Mouse (Mus musculus) hindbrain, embryonic 12.5 days (tissue): ENCODE measurements around the gene Serf2. TPM values are rescaled to one million over a fixed set of nuclear protein-coding genes. Genes with fewer than 3 reads are reported as not detected.

Experiments
- ATAC-seq: fragments of 200-750 bp; cut with Nextera tagmentation; 2 replicates; pipeline ENCODE4 v1.8.0; 2017; ENCODE audit warnings: moderate TSS enrichment; ENCODE audit not compliant: low FRiP score
- H3K27ac ChIP-seq: fragments of 300-500 bp; sonication (generic); 2 replicates; pipeline ENCODE4 v1.5.1; 2016; ENCODE audit warnings: mild to moderate bottlenecking
- H3K27me3 ChIP-seq: fragments of 300-500 bp; sonication (generic); 2 replicates; pipeline ENCODE4 v1.6.1; 2016; ENCODE audit warnings: mild to moderate bottlenecking
- H3K36me3 ChIP-seq: fragments of 300-500 bp; sonication (generic); 2 replicates; pipeline ENCODE4 v1.6.1; 2016; ENCODE audit warnings: mild to moderate bottlenecking
- H3K4me1 ChIP-seq: fragments of 300-500 bp; sonication (generic); 2 replicates; pipeline ENCODE4 v1.6.1; 2016
- H3K4me2 ChIP-seq: fragments of 300-500 bp; sonication (generic); replicated peaks from 2 replicates; pipeline ENCODE4 v1.6.1; 2016; ENCODE audit warnings: mild to moderate bottlenecking
- H3K4me3 ChIP-seq: fragments of 300-500 bp; sonication (generic); 2 replicates; pipeline ENCODE4 v1.5.1; 2016; ENCODE audit warnings: mild to moderate bottlenecking
- H3K9ac ChIP-seq: fragments of 300-500 bp; sonication (generic); 2 replicates; pipeline ENCODE4 v1.6.1; 2016; ENCODE audit warnings: mild to moderate bottlenecking, moderate library complexity
- H3K9me3 ChIP-seq: fragments of 300-500 bp; sonication (generic); replicated peaks from 2 replicates; pipeline ENCODE4 v1.6.1; 2016; ENCODE audit warnings: mild to moderate bottlenecking
- WGBS: fragments of 180-500 bp; shearing (Covaris S2); methylation state at CpG from one replicate; pipeline ENCODE4 v1.1.7; 2016; 5-methylcytosine and 5-hydroxymethylcytosine counted together
- polyA plus RNA-seq: library from polyadenylated mRNA; unstranded; fragments of >200 nt; fragmentation: Nextera tagmentation; extraction: Ambion mirVana; gene quantifications from 2 replicates; pipeline ENCODE4 v1.2.1, GENCODE M21; 2016

Gene Serf2
- polyA plus RNA-seq: 455 and 463 TPM in 2 replicates

- Histone ChIP-seq H3K4me1 (peaks cover 23% of the 10 kb centered on the region), H3K27me3 (0 out of 2 replicates have a peak, but pooled peaks cover 3% of the 10 kb centered on the region), H3K27ac (peak within 1 kb of the TSS; percentile 98), H3K36me3 (peaks cover 18% of the 10 kb centered on the region), H3K9me3 (no peaks in the 10 kb centered on the region), H3K4me3 (peak within 1 kb of the TSS; percentile 99), H3K9ac (peak within 1 kb of the TSS; percentile 96), H3K4me2 (peak within 1 kb of the TSS; percentile 95)
- ATAC-seq: peak; percentile 99
- under 1% methylated on average over 72 of the region's 74 CpGs for WGBS
These were observed at the start of gene Serf2 for GRCm38 (mm10) chr2:121448739-121449535. Gene Serf2 (plus strand): TSS chr2:121449195.

GRCm38 (mm10) chr2:121403296-121403695 is 45.7 kb upstream of the Serf2 start:
- Histone ChIP-seq H3K36me3 (no peaks in the 10 kb centered on the region), H3K27ac (no peak overlapping the region), H3K4me3 (no peak overlapping the region), H3K4me1 (no peaks in the 10 kb centered on the region), H3K9me3 (no peaks in the 10 kb centered on the region), H3K9ac (no peak overlapping the region), H3K4me2 (no peak overlapping the region), H3K27me3 (no peaks in the 10 kb centered on the region)
- ATAC-seq: no peak

DNA sequence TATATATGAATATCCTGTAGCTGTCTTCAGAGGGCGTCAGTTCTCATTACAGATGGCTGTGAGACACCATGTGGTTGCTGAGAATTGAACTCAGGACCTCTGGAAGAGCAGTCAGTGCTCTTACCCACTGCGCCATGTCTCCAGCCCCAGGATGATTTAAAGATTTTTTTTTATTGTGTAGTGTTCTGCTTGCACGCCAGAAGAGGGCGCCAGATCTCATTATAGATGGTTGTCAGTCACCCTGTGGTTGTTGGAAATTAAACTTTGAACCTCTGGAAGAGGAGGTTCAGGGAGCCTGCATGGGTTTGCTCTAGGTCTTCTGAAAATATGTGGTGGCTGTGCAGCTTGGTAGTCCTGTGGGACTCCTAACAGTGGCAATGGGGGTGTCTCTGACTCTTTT is 40.8 kb upstream of the Serf2 start:
- H3K27ac ChIP-seq: no peak overlapping the region
- no peaks in the 10 kb centered on the region for H3K27me3 ChIP-seq
- ATAC-seq: no peak
- 33% methylated on average over 4 of the region's 4 CpGs for WGBS
- H3K9ac ChIP-seq: no peak overlapping the region
- H3K36me3 ChIP-seq: no peaks in the 10 kb centered on the region
- no peaks in the 10 kb centered on the region for H3K9me3 ChIP-seq
- H3K4me3 ChIP-seq: no peak overlapping the region
- H3K4me2 ChIP-seq: no peak overlapping the region
- 0 out of 2 replicates have a peak, but pooled peaks cover 2% of the 10 kb centered on the region for H3K4me1 ChIP-seq

GRCm38 (mm10) chr2:121412843-121413386 is 36.1 kb upstream of the Serf2 start:
- H3K36me3 ChIP-seq: peaks cover 5% of the 10 kb centered on the region
- peaks cover 24% of the 10 kb centered on the region for H3K4me1 ChIP-seq
- H3K27ac ChIP-seq: peak overlapping the region; percentile 98
- H3K9me3 ChIP-seq: no peaks in the 10 kb centered on the region
- peak overlapping the region; percentile 92 for H3K4me3 ChIP-seq
- ATAC-seq: no peak
- 13% methylated on average over 4 of the region's 4 CpGs for WGBS
- no peaks in the 10 kb centered on the region for H3K27me3 ChIP-seq
- peak overlapping the region; percentile 70 for H3K4me2 ChIP-seq
- H3K9ac ChIP-seq: peak overlapping the region; percentile 96

GRCm38 (mm10) chr2:121413387-121414042 is 35.5 kb upstream of the Serf2 start, which contains the start of the genes Pdia3 and Catsper2:
Gene Pdia3 (plus strand): TSS chr2:121413775.
Gene Catsper2 (minus strand): TSS chr2:121413792.
- Histone ChIP-seq H3K4me3 (peak within 1 kb of the TSS; percentile 92), H3K27ac (peak within 1 kb of the TSS; percentile 98), H3K36me3 (peaks cover 8% of the 10 kb centered on the region), H3K9me3 (no peaks in the 10 kb centered on the region), H3K9ac (peak within 1 kb of the TSS; percentile 96), H3K27me3 (no peaks in the 10 kb centered on the region), H3K4me2 (peak within 1 kb of the TSS; percentile 70), H3K4me1 (peaks cover 24% of the 10 kb centered on the region)
- WGBS: under 1% methylated on average over 66 of the region's 68 CpGs
- ATAC-seq: peak; percentile 99

DNA sequence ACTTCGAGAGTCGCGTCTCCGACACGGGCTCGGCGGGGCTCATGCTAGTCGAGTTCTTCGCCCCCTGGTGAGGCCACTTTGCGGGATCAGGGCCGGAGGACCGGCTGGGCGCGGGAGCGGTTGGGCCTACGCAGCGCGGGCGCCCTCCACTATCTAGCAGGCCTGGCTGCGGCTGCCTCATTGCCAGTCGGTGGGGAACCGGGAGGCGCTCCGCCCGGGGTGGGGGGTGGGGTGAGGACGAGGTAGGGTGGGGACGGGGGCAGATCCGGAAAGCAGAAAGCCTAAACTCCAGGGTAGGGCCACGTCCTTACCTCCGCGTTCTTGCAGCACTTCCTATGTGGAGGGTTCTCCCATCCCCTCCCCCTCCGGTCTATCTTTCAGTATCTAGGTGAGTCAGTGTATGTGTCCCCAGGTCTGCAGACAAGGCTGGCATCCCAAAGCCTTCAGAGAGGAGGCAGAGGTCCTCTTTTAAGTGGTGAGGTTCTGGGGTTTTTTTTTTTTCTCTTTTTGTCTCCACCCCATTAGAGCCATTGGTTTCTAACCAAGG is 34.8 kb upstream of the Serf2 start:
- H3K4me2 ChIP-seq: peak overlapping the region; percentile 70
- WGBS: under 1% methylated on average over 32 of the region's 32 CpGs
- peaks cover 15% of the 10 kb centered on the region for H3K36me3 ChIP-seq
- H3K9me3 ChIP-seq: no peaks in the 10 kb centered on the region
- H3K9ac ChIP-seq: peak overlapping the region; percentile 96
- H3K4me3 ChIP-seq: peak overlapping the region; percentile 92
- peaks cover 29% of the 10 kb centered on the region for H3K4me1 ChIP-seq
- ATAC-seq: peak; percentile 56
- H3K27me3 ChIP-seq: no peaks in the 10 kb centered on the region
- peak overlapping the region; percentile 98 for H3K27ac ChIP-seq

DNA sequence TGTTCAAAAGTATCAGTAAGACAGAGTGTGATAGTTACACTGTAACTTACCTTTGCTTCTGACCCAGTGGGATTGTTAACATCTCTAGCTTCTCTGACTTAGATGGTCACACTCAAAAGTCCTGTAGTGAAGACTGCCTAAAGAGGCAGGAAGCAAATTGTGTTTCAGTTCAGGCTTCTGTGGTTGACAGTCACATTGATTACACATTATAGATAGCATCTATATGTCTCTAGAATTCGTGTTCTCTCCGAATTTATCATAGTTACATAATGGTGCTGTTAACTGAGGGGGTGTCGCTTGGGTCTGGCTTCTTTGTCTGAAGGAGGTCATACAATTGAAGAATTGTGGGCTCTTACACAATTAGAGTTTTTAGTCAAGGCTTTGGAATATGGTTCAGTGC is 33.9 kb upstream of the Serf2 start:
- Histone ChIP-seq H3K4me1 (peaks cover 29% of the 10 kb centered on the region), H3K4me3 (peak overlapping the region; percentile 92), H3K27ac (no peak overlapping the region), H3K36me3 (peaks cover 15% of the 10 kb centered on the region), H3K9me3 (no peaks in the 10 kb centered on the region), H3K27me3 (no peaks in the 10 kb centered on the region), H3K4me2 (peak overlapping the region; percentile 70), H3K9ac (peak overlapping the region; percentile 96)
- WGBS: 59% methylated on average over 3 of the region's 3 CpGs
- ATAC-seq: no peak

- 92% methylated on average over 3 of the region's 3 CpGs for WGBS
- Histone ChIP-seq H3K4me1 (peaks cover 29% of the 10 kb centered on the region), H3K27ac (no peak overlapping the region), H3K9ac (peak overlapping the region; percentile 96; the same call in 1 of the 2 replicates), H3K9me3 (no peaks in the 10 kb centered on the region), H3K36me3 (peaks cover 15% of the 10 kb centered on the region), H3K27me3 (no peaks in the 10 kb centered on the region), H3K4me3 (peak overlapping the region; percentile 92), H3K4me2 (peak overlapping the region; percentile 70)
- ATAC-seq: no peak
These were observed 33.4 kb upstream of the Serf2 start for GRCm38 (mm10) chr2:121415591-121415990.

GRCm38 (mm10) chr2:121416356-121416755 is 32.6 kb upstream of the Serf2 start:
- Histone ChIP-seq H3K4me1 (peaks cover 29% of the 10 kb centered on the region), H3K4me2 (peak overlapping the region; percentile 13; the same call in 1 of the 2 replicates), H3K36me3 (peaks cover 17% of the 10 kb centered on the region), H3K27ac (no peak overlapping the region), H3K9me3 (no peaks in the 10 kb centered on the region), H3K9ac (no peak overlapping the region), H3K4me3 (no peak overlapping the region), H3K27me3 (no peaks in the 10 kb centered on the region)
- ATAC-seq: no peak
- WGBS: 95% methylated on average over 6 of the region's 6 CpGs

DNA sequence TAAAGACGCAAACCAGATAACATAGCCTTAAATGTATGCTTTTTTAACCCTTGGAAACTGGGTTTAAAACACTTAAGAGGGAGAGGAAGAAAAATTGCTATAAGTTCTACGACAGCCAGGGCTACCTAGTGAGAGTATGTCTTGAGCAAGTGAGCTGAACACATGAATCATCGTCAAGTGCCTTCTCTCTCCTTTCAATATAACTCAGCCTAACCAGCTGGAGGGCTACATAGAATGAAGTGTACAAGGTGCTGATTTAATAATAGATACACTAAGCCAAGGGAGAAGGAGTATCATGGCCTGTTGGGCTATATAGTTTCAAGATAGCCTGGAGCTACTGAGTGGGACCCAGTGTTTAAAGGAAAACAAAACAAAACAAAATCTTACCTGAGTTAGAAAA is 30.5 kb upstream of the Serf2 start:
- Histone ChIP-seq H3K36me3 (peaks cover 32% of the 10 kb centered on the region), H3K27ac (no peak overlapping the region), H3K4me2 (no peak overlapping the region), H3K27me3 (no peaks in the 10 kb centered on the region), H3K9ac (no peak overlapping the region), H3K9me3 (no peaks in the 10 kb centered on the region), H3K4me1 (peaks cover 27% of the 10 kb centered on the region), H3K4me3 (no peak overlapping the region)
- no peak for ATAC-seq
- WGBS: 92% methylated on average over 3 of the region's 3 CpGs

DNA sequence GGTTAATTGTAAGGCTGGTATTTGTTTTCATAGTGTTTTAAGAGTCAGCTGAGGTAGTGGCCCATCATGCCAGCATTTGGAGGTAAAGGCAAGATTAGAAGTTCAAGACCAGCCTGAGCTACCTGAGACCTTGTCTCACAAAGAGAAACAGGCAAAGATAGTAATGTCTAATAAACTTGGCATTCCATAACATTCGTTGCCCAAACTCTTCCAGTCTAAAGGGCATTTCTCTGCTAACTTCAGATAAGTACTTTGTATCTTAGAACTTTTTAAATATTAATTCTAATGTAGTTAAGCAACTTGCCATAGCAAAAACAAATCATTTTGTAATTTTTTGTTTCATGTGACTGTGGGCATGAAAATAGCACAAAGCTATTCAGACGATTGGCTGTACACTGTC is 25.8 kb upstream of the Serf2 start:
- Histone ChIP-seq H3K4me1 (peaks cover 5% of the 10 kb centered on the region; the same call in 1 of the 2 replicates), H3K27ac (no peak overlapping the region), H3K27me3 (no peaks in the 10 kb centered on the region), H3K9ac (no peak overlapping the region), H3K9me3 (no peaks in the 10 kb centered on the region), H3K36me3 (peaks cover 69% of the 10 kb centered on the region), H3K4me2 (no peak overlapping the region), H3K4me3 (no peak overlapping the region)
- ATAC-seq: no peak
- 97% methylated on average over 2 of the region's 2 CpGs for WGBS

GRCm38 (mm10) chr2:121425890-121426289 is 23.1 kb upstream of the Serf2 start:
- Histone ChIP-seq H3K4me2 (no peak overlapping the region), H3K27ac (no peak overlapping the region), H3K9ac (no peak overlapping the region), H3K36me3 (peaks cover 85% of the 10 kb centered on the region), H3K9me3 (no peaks in the 10 kb centered on the region), H3K4me1 (no peaks in the 10 kb centered on the region), H3K4me3 (no peak overlapping the region), H3K27me3 (no peaks in the 10 kb centered on the region)
- 97% methylated on average over 2 of the region's 2 CpGs for WGBS
- no peak for ATAC-seq
